In the genomic region with DNA sequence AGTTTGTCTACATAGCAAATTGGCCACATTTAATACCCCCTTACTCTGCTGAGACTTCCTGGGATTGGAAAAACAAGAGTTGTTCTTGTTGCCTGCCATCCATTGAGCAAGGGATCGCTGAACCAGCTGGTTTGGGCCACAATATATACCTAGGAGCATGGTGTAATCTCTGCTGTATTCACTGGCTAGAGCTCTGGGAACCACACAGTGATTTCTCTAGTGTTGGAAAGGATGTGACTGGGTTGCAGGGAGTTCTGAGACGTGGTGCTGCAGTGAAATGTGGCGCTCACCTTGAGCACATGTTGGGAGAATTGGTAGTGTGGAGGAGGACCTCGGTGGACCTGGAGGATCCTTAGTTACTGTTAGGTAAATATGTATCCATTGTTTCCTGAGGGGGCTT, we compare ENCODE assay signal across 16 mouse cellular contexts. TPM values are rescaled to one million over a fixed set of nuclear protein-coding genes. Genes with fewer than 3 reads are reported as not detected.
DNase-seq lines count a peak whose midpoint lies in the region; ATAC-seq lines count a peak whose summit lies in the region.
"Had no signal": no experiment of that assay in that cellular context is flagged by ENCODE, and none has a peak within 500 bp of the region (broad histone marks: within the 10 kb centered on the region; RNA-seq: fewer than 3 reads in every experiment).

No protein-coding gene starts in this region.

- H3K4me2 ChIP-seq in heart, embryonic 12.5 days, result peak overlapping the region; percentile 48; the same call in 1 of the 2 replicates
- no peak overlapping the region for H3K4me2 ChIP-seq in kidney, embryonic 15.5 days
- H3K4me2 ChIP-seq in kidney, embryonic 14.5 days (replicated peaks; ENCODE audit: low read depth, low read length), result no peak overlapping the region
- no peak overlapping the region for H3K4me2 ChIP-seq in midbrain, embryonic 13.5 days (replicated peaks)
- H3K4me2 ChIP-seq in midbrain, embryonic 14.5 days (ENCODE audit: low read length), result no peak overlapping the region
- H3K4me2 ChIP-seq: liver, embryonic 12.5 days had no signal

- H3K27me3 ChIP-seq in heart, embryonic 12.5 days (replicated peaks), result no peaks in the 10 kb centered on the region
- H3K27me3 ChIP-seq in kidney, embryonic 15.5 days, result no peaks in the 10 kb centered on the region
- H3K27me3 ChIP-seq in kidney, embryonic 14.5 days (ENCODE audit: control insufficient read depth, insufficient read depth, low read length), result no peaks in the 10 kb centered on the region
- H3K27me3 ChIP-seq in midbrain, embryonic 13.5 days, result no peaks in the 10 kb centered on the region
- H3K27me3 ChIP-seq in midbrain, embryonic 14.5 days (ENCODE audit: control insufficient read depth, insufficient read depth, low read length), result no peaks in the 10 kb centered on the region
- H3K27me3 ChIP-seq: embryonic facial prominence, embryonic 12.5 days; forebrain, embryonic 12.5 days had no signal

- 21% methylated on average over 4 of the region's 4 CpGs for WGBS in heart, embryonic 12.5 days
- 36% methylated on average over 4 of the region's 4 CpGs for WGBS in kidney, embryonic 15.5 days
- 37% methylated on average over 4 of the region's 4 CpGs for WGBS in kidney, embryonic 14.5 days
- 23% methylated on average over 4 of the region's 4 CpGs for WGBS in midbrain, embryonic 13.5 days
- 26% methylated on average over 4 of the region's 4 CpGs for WGBS in midbrain, embryonic 14.5 days

- H3K9ac ChIP-seq in heart, embryonic 12.5 days, result no peak overlapping the region
- H3K9ac ChIP-seq in kidney, embryonic 15.5 days, result no peak overlapping the region
- H3K9ac ChIP-seq in kidney, embryonic 14.5 days (ENCODE audit: low read depth, low read length), result no peak overlapping the region
- H3K9ac ChIP-seq in midbrain, embryonic 13.5 days (replicated peaks), result no peak overlapping the region
- H3K9ac ChIP-seq in midbrain, embryonic 14.5 days (replicated peaks; ENCODE audit: low read length), result no peak overlapping the region
- H3K9ac ChIP-seq: embryonic facial prominence, embryonic 12.5 days; forebrain, embryonic 12.5 days; liver, embryonic 12.5 days had no signal

- ATAC-seq in heart, embryonic 12.5 days (ENCODE audit: insufficient number of reproducible peaks, low FRiP score), result no peak
- ATAC-seq in kidney, embryonic 15.5 days (replicated peaks; ENCODE audit: low FRiP score), result no peak
- no peak for ATAC-seq in kidney, embryonic 14.5 days (ENCODE audit: low FRiP score, low TSS enrichment)
- no peak for ATAC-seq in midbrain, embryonic 13.5 days
- no peak for ATAC-seq in midbrain, embryonic 14.5 days (ENCODE audit: low FRiP score, low TSS enrichment)
- 0 out of 2 replicates have a peak, but pooled peaks have one; percentile 17 for ATAC-seq in megakaryocyte progenitor cell, adult 5-6 weeks (replicated peaks; ENCODE audit: poor library complexity)
- ATAC-seq: liver, embryonic 12.5 days had no signal

- peaks cover 41% of the 10 kb centered on the region for H3K4me1 ChIP-seq in heart, embryonic 12.5 days (replicated peaks)
- peaks cover 76% of the 10 kb centered on the region for H3K4me1 ChIP-seq in kidney, embryonic 15.5 days
- peaks cover 29% of the 10 kb centered on the region for H3K4me1 ChIP-seq in kidney, embryonic 14.5 days (ENCODE audit: control insufficient read depth, insufficient read depth, low read length)
- peaks cover 45% of the 10 kb centered on the region for H3K4me1 ChIP-seq in midbrain, embryonic 13.5 days (replicated peaks)
- peaks cover 31% of the 10 kb centered on the region for H3K4me1 ChIP-seq in midbrain, embryonic 14.5 days (ENCODE audit: control insufficient read depth, insufficient read depth, low read length)

- no peak for DNase-seq in heart, postnatal 10 days
- no peak for DNase-seq in midbrain, embryonic 14.5 days
- no peak for DNase-seq in neural tube, embryonic 10.5 days (ENCODE audit: extremely low spot score, low spot score)
- DNase-seq: adrenal gland, postnatal 14 days; cerebellum, postnatal 25 days; lung, postnatal 4 days; right cerebral cortex, postnatal 4 days; thymus, postnatal 4 days had no signal

- H3K9me3 ChIP-seq in heart, embryonic 12.5 days (replicated peaks), result no peaks in the 10 kb centered on the region
- H3K9me3 ChIP-seq in kidney, embryonic 15.5 days (replicated peaks), result no peaks in the 10 kb centered on the region
- no peaks in the 10 kb centered on the region for H3K9me3 ChIP-seq in kidney, embryonic 14.5 days (ENCODE audit: control insufficient read depth, low read length)
- no peaks in the 10 kb centered on the region for H3K9me3 ChIP-seq in midbrain, embryonic 13.5 days
- H3K9me3 ChIP-seq in midbrain, embryonic 14.5 days (ENCODE audit: control insufficient read depth, low read length), result no peaks in the 10 kb centered on the region
- H3K9me3 ChIP-seq: embryonic facial prominence, embryonic 12.5 days; forebrain, embryonic 12.5 days had no signal

- H3K4me3 ChIP-seq in heart, embryonic 12.5 days, result no peak overlapping the region
- no peak overlapping the region for H3K4me3 ChIP-seq in kidney, embryonic 15.5 days (replicated peaks)
- H3K4me3 ChIP-seq in kidney, embryonic 14.5 days (ENCODE audit: low read length), result no peak overlapping the region
- no peak overlapping the region for H3K4me3 ChIP-seq in midbrain, embryonic 13.5 days (replicated peaks)
- no peak overlapping the region for H3K4me3 ChIP-seq in midbrain, embryonic 14.5 days (replicated peaks; ENCODE audit: low read depth, low read length)
- H3K4me3 ChIP-seq: embryonic facial prominence, embryonic 12.5 days; forebrain, embryonic 12.5 days; liver, embryonic 12.5 days had no signal

- H3K27ac ChIP-seq in heart, embryonic 12.5 days (ENCODE audit: poor library complexity, severe bottlenecking), result no peak overlapping the region; the same call in 1 of the 2 replicates
- peak overlapping the region; percentile 70; the same call in 1 of the 2 replicates for H3K27ac ChIP-seq in kidney, embryonic 15.5 days
- no peak overlapping the region for H3K27ac ChIP-seq in kidney, embryonic 14.5 days (ENCODE audit: low read depth, low read length)
- 0 out of 2 replicates have a peak overlapping the region, but pooled peaks have one; percentile 2 for H3K27ac ChIP-seq in midbrain, embryonic 13.5 days
- H3K27ac ChIP-seq in midbrain, embryonic 14.5 days (replicated peaks; ENCODE audit: low read depth, low read length), result no peak overlapping the region
- H3K27ac ChIP-seq: forebrain, embryonic 12.5 days; liver, embryonic 12.5 days had no signal

- intact Hi-C loops in heart, postnatal 10 days (cut with DNase I), result loop anchor here (5.0 kb wide), 1 partner anchor 33 kb away; no protein-coding TSS in a partner anchor

- H3K36me3 ChIP-seq in heart, embryonic 12.5 days, result peaks cover 5% of the 10 kb centered on the region; the same call in 1 of the 2 replicates
- H3K36me3 ChIP-seq in kidney, embryonic 15.5 days, result no peaks in the 10 kb centered on the region
- no peaks in the 10 kb centered on the region for H3K36me3 ChIP-seq in kidney, embryonic 14.5 days (ENCODE audit: control insufficient read depth, insufficient read depth, low read length)
- H3K36me3 ChIP-seq in midbrain, embryonic 13.5 days, result no peaks in the 10 kb centered on the region
- H3K36me3 ChIP-seq in midbrain, embryonic 14.5 days (ENCODE audit: control insufficient read depth, insufficient read depth, low read length), result no peaks in the 10 kb centered on the region
- H3K36me3 ChIP-seq: embryonic facial prominence, embryonic 12.5 days; forebrain, embryonic 12.5 days had no signal

RNA-seq across cellular contexts. Expression of gene Ncoa3, which starts 6.5 kb away (rescaled TPM):
- 16.4 and 17.4 TPM in 2 replicates for polyA plus RNA-seq in heart, embryonic 12.5 days (2016; fragmentation: Nextera tagmentation; extraction: Ambion mirVana)
- 10 to 100 TPM; 27.6 to 28.4 TPM for total RNA-seq in heart, postnatal 10 days (2021)
- polyA plus RNA-seq in kidney, embryonic 15.5 days (2015; fragmentation: Nextera tagmentation; extraction: Ambion mirVana), result 17.4 and 19.2 TPM in 2 replicates
- 18.1 and 23.2 TPM in 2 replicates for polyA plus RNA-seq in kidney, embryonic 14.5 days (2014; fragmentation: Nextera tagmentation; extraction: Ambion mirVana)
- polyA plus RNA-seq in midbrain, embryonic 13.5 days (2015; fragmentation: Nextera tagmentation; extraction: Ambion mirVana), result 14.3 and 14.4 TPM in 2 replicates
- polyA plus RNA-seq in midbrain, embryonic 14.5 days (2014; fragmentation: Nextera tagmentation; extraction: Ambion mirVana), result 15.3 and 18.2 TPM in 2 replicates
- 16.2 and 17.7 TPM in 2 replicates for total RNA-seq in megakaryocyte progenitor cell, adult 5-6 weeks (2015)
- total RNA-seq in megakaryocyte progenitor cell, adult 5-6 weeks (2017), result 12.0 and 18.2 TPM in 2 replicates

Comparison
In these comparisons a context has a peak if more than half of its experiments do, and no peak if none do; other contexts are left out.
1. H3K27ac ChIP-seq: peak in kidney, embryonic 15.5 days (single experiment) and midbrain, embryonic 13.5 days (single experiment); none in heart, embryonic 12.5 days (single experiment), kidney, embryonic 14.5 days (single experiment) and midbrain, embryonic 14.5 days (single experiment).